19 mouse cellular contexts compared by ENCODE assay signal in the genomic region with DNA sequence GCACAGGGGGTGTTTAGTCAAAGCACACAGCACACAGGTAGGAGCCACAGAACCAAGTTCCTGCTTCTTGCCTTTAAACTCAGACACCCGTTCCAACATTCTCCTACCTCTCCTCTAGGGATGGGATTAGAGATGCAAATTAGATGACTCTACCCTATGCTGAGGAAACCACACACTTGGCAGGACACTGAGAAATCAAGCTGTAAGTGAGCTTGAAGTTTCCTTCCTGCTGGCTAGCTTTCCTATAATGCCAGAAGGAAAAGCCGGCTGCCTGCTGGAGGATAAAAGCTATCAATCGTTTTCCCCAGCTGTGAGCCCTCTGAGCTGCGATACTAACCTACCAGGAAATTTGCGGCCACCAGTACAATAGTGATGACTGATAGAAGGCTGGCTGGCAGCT.
A peak's percentile ranks its signal among the peaks of the same experiment; 100 is the strongest.
DNase-seq lines count a peak whose midpoint lies in the region; ATAC-seq lines count a peak whose summit lies in the region.
"Had no signal": no experiment of that assay in that cellular context is flagged by ENCODE, and none has a peak within 500 bp of the region (broad histone marks: within the 10 kb centered on the region; RNA-seq: fewer than 3 reads in every experiment).

No protein-coding gene starts in this region.

- ATAC-seq in frontal cortex, adult (ENCODE audit: low TSS enrichment) = peak; percentile 97
- ATAC-seq: intestine, embryonic 16.5 days; liver, embryonic 12.5 days; midbrain, embryonic 16.5 days had no signal

- intact Hi-C loops in left cerebral cortex, postnatal 4 days (cut with DNase I) = loop anchor here (5.0 kb wide), 1 partner anchor 1000 kb away; the partner anchor contains the start of gene Ptprt
- intact Hi-C loops in left cerebral cortex, postnatal 36 days (cut with DNase I) = loop anchor here (10.0 kb wide), 1 partner anchor 993 kb away; no protein-coding TSS in a partner anchor

- peak; percentile 24 to 25 for DNase-seq in cerebellum, postnatal 10 days
- DNase-seq in cerebellum, adult 8-10 months = no peak
- DNase-seq in frontal cortex, postnatal 25 days (ENCODE audit: low spot score in 2 of 2) = no peak
- DNase-seq in left cerebral cortex, postnatal 4 days = peak; percentile 19
- no peak for DNase-seq in left cerebral cortex, postnatal 36 days (ENCODE audit: low spot score in 2 of 2)
- DNase-seq in right cerebral cortex, postnatal 4 days = peak; percentile 3
- no peak for DNase-seq in right cerebral cortex, postnatal 10 days (ENCODE audit: low spot score in 2 of 2)
- DNase-seq: adrenal gland, postnatal 14 days; cerebellum, adult 9-11 months; heart, postnatal 36 days; kidney, adult 9 months; kidney, postnatal 36 days; lung, adult 2 months; thymus, adult 18-20 months; thymus, postnatal 36 days had no signal

Comparison
In these comparisons a context has a peak if more than half of its experiments do, and no peak if none do; other contexts are left out.
1. DNase-seq: peak in cerebellum, postnatal 10 days (2 of 2), left cerebral cortex, postnatal 4 days (single experiment) and right cerebral cortex, postnatal 4 days (single experiment); none in cerebellum, adult 8-10 months (single experiment), frontal cortex, postnatal 25 days (0 of 2), left cerebral cortex, postnatal 36 days (0 of 2) and right cerebral cortex, postnatal 10 days (0 of 2).